Mouse (Mus musculus) stomach, postnatal 0 days (tissue): ENCODE data around the gene Trappc10. TPM values are rescaled to one million over a fixed set of nuclear protein-coding genes. Genes with fewer than 3 reads are reported as not detected.

Source experiments
- ATAC-seq: fragments of 200-750 bp; cut with Nextera tagmentation; 2 replicates; pipeline ENCODE4 v1.8.0; 2017; ENCODE audit not compliant: low FRiP score, low TSS enrichment
- DNase-seq: peaks from one replicate; pipeline ENCODE4 v3.0.0-alpha.2; 2016; ENCODE audit warnings: low spot score
- H3K27ac ChIP-seq: fragments of 300-500 bp; sonication (generic); replicated peaks from 2 replicates; pipeline ENCODE4 v1.5.1; 2014; ENCODE audit warnings: mild to moderate bottlenecking, control low read depth
- H3K27me3 ChIP-seq: fragments of 300-500 bp; sonication (generic); 2 replicates; pipeline ENCODE4 v1.6.1; 2014; ENCODE audit warnings: low read length; ENCODE audit not compliant: control insufficient read depth, insufficient read depth
- H3K36me3 ChIP-seq: fragments of 300-500 bp; sonication (generic); 2 replicates; pipeline ENCODE4 v1.6.1; 2014; ENCODE audit warnings: low read length, mixed read lengths; ENCODE audit not compliant: control insufficient read depth, insufficient read depth
- H3K4me1 ChIP-seq: fragments of 300-500 bp; sonication (generic); replicated peaks from 2 replicates; pipeline ENCODE4 v1.6.1; 2014; ENCODE audit warnings: antibody characterized with exemption; ENCODE audit not compliant: control insufficient read depth, insufficient read depth
- H3K4me2 ChIP-seq: fragments of 300-500 bp; sonication (generic); replicated peaks from 2 replicates; pipeline ENCODE4 v1.6.1; 2014; ENCODE audit warnings: low read depth, mild to moderate bottlenecking, control low read depth, moderate library complexity
- H3K4me3 ChIP-seq: fragments of 300-500 bp; sonication (generic); 2 replicates; pipeline ENCODE4 v1.5.1; 2014; ENCODE audit warnings: low read depth, low read length, control low read depth
- H3K9ac ChIP-seq: fragments of 300-500 bp; sonication (generic); 2 replicates; pipeline ENCODE4 v1.6.1; 2014; ENCODE audit warnings: mild to moderate bottlenecking, low read length, control low read depth, mixed read lengths
- H3K9me3 ChIP-seq: fragments of 300-500 bp; sonication (generic); 2 replicates; pipeline ENCODE4 v1.6.1; 2016; ENCODE audit warnings: low read length; ENCODE audit not compliant: control insufficient read depth
- CTCF ChIP-seq: IDR thresholded peaks from 2 replicates; pipeline ENCODE4 v1.5.1; 2016; ENCODE audit warnings: antibody characterized with exemption, low read depth, mild to moderate bottlenecking, moderate library complexity
- EP300 ChIP-seq: optimal IDR thresholded peaks from 2 replicates; pipeline ENCODE3; 2016; ENCODE audit warnings: antibody characterized with exemption
- WGBS: fragments of 180-500 bp; shearing (Covaris S2); extraction: QIAGEN DNeasy Blood & Tissue Kit; methylation state at CpG from one replicate; pipeline ENCODE4 v1.1.7; 2014; 5-methylcytosine and 5-hydroxymethylcytosine counted together
- polyA plus RNA-seq: library from polyadenylated mRNA; unstranded; fragments of >200 nt; fragmentation: Nextera tagmentation; extraction: Ambion mirVana; gene quantifications from 2 replicates; pipeline ENCODE4 v1.2.1, GENCODE M21; 2015

Trappc10 gene
- polyA plus RNA-seq, 1 experiment from 2014 or later, result 17.8 TPM

DNA sequence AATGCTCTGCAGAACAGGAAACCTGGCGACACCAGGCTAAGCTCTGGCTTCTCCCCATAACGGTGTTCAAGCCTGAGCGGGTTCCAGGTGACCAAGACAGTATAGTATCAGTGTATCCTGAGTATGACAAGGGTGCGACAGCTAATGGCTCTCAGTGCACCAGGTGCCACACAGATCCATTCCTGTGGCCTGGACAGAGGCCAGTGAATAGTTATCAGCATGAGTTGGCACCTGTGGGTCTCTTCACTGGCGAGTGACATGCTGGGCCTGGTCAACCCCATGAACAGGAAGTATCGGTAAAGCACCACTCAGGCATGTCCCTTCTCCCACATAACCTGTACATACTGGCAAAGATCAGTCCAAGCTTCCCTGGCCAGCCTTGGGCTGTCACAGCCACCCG is 73.4 kb downstream of the Trappc10 start:
- 0 out of 2 replicates have a peak, but pooled peaks cover 3% of the 10 kb centered on the region for H3K4me1 ChIP-seq
- H3K27ac ChIP-seq, result no peak overlapping the region
- DNase-seq (no peak), ATAC-seq (no peak)
- TF ChIP-seq EP300 (no peak), CTCF (no peak)
- no peaks in the 10 kb centered on the region for H3K27me3 ChIP-seq
- 92% methylated on average over 7 of the region's 7 CpGs for WGBS
- no peak overlapping the region for H3K4me3 ChIP-seq
- H3K36me3 ChIP-seq, result peaks cover 19% of the 10 kb centered on the region; the same call in 1 of the 2 replicates
- H3K9me3 ChIP-seq, result no peaks in the 10 kb centered on the region
- no peak overlapping the region for H3K9ac ChIP-seq
- no peak overlapping the region for H3K4me2 ChIP-seq

DNA sequence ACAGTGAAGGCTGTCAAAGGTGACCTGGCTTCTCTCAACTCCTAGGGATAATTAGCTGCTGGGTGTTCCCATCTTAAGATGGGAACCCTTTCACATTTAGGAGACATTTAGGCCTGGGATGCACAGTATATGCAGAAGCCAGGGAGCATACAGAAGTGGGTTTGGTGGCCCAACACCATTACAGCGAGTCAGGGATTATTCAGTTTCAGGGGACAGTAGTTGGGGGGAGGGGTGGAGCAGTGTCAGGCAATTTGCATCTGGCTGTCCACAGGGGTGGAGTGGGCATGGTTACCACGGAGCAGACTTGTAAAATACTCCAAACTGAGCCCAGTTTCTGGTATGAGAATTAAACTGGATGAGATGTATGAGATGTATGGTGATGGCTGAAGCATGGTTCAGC is 74.0 kb downstream of the Trappc10 start:
- H3K9me3 ChIP-seq, result no peaks in the 10 kb centered on the region
- H3K4me1 ChIP-seq, result 0 out of 2 replicates have a peak, but pooled peaks cover 3% of the 10 kb centered on the region
- WGBS, result 64% methylated on average over 2 of the region's 2 CpGs
- no peak for DNase-seq
- H3K36me3 ChIP-seq, result peaks cover 22% of the 10 kb centered on the region; the same call in 1 of the 2 replicates
- H3K27ac ChIP-seq, result peak overlapping the region; percentile 4; the same call in 1 of the 2 replicates
- H3K9ac ChIP-seq, result no peak overlapping the region; the same call in 1 of the 2 replicates
- H3K27me3 ChIP-seq, result no peaks in the 10 kb centered on the region
- TF ChIP-seq CTCF (no peak), EP300 (no peak)
- no peak for ATAC-seq
- H3K4me3 ChIP-seq, result no peak overlapping the region
- peak overlapping the region; percentile 96; the same call in 1 of the 2 replicates for H3K4me2 ChIP-seq

DNA sequence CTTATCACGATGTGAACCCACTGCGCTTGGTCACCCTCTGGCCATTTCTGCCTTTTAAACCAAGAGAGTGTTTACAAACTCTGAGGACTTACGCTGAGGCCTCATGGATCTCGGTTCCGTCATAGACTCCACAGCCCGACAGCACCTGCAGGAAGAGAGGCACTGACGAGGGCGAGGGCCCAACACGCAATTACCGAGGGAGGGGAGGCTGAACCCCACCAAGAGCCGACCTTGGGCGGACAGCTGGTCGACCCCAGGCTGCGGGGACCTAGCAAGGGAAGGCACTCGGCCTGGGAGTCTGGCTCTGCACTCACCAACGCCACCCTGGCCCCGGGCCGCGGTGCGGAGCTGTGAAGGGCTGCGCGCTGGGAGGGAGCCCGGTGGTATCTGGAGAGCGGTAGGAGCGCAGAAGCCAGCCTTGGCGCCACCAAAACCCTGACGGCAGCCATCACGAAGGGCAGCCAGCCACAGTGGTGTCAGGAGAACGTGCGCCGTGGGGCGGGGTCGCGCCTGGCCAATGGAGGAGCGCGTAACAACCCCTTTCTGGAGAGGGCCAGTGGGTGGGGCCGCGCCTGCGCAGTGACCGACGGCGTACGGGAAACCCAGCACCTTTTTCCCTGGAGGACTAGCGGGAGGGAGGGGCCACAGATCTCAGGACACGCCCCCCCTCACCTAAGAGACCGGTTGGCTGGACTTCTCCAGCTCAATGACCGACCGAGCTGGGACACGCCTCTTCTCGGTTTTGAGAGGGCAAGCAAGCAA is 75.0 kb downstream of the Trappc10 start, which contains the start of gene D10Jhu81e:
D10Jhu81e (minus strand) TSS at position 502 of the 762 bp plus-strand sequence.
- H3K4me2 ChIP-seq, result peak within 1 kb of the TSS; percentile 96
- peak within 1 kb of the TSS; percentile 74 for H3K27ac ChIP-seq
- H3K4me1 ChIP-seq, result 0 out of 2 replicates have a peak, but pooled peaks cover 3% of the 10 kb centered on the region
- H3K27me3 ChIP-seq, result no peaks in the 10 kb centered on the region
- H3K9me3 ChIP-seq, result no peaks in the 10 kb centered on the region
- peak within 1 kb of the TSS; percentile 81 for H3K4me3 ChIP-seq
- WGBS, result 1% methylated on average over 41 of the region's 50 CpGs
- H3K9ac ChIP-seq, result peak within 1 kb of the TSS; percentile 87
- no peak for TF ChIP-seq CTCF
- TF ChIP-seq EP300, result no peak
- peak; percentile 97 for ATAC-seq
- H3K36me3 ChIP-seq, result peaks cover 20% of the 10 kb centered on the region; the same call in 1 of the 2 replicates
- DNase-seq, result peak; percentile 100

DNA sequence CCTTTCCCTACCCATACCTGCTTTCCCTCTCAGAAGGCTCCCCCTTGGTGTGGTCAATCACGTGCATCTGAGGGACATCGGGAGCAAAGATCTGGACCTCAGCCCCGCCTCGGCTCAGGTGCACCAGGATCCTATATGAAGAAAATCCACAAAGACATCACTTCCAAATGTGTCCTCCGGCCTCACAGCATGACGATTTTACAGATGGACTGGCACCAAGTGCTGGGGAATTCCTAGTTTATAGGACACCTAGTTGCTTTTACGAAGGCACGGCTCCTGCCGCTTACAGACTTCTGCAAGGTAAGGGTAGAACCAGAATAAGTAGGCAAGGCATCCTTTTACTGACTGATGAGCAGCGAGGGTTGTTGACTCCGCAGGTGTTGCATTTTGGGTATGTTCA is 75.6 kb downstream of the Trappc10 start:
- TF ChIP-seq CTCF (no peak), EP300 (no peak)
- Histone ChIP-seq H3K27me3 (no peaks in the 10 kb centered on the region), H3K4me3 (peak overlapping the region; percentile 81), H3K9me3 (no peaks in the 10 kb centered on the region), H3K4me2 (peak overlapping the region; percentile 96), H3K9ac (peak overlapping the region; percentile 87), H3K4me1 (0 out of 2 replicates have a peak, but pooled peaks cover 3% of the 10 kb centered on the region), H3K27ac (no peak overlapping the region), H3K36me3 (peaks cover 20% of the 10 kb centered on the region; the same call in 1 of the 2 replicates)
- DNase-seq, result no peak
- WGBS, result 81% methylated on average over 11 of the region's 11 CpGs
- no peak for ATAC-seq

DNA sequence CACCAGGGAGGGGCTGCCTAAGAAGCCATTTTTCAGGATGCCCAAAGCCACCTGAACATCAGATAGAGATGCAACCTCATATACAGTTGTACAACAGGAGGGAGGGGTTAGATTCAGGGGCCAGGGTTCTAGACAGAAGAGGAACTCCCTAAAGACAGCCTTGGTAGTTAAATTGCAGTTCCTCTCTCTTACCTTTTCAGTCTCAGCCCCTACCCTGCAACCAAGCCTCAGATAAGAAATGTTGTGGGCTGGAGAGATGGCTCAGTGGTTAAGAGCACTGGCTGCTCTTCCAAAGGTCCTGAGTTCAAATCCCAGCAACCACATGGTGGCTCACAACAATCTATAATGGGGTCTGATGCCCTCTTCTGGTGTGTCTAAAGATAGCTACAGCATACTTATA is 76.7 kb downstream of the Trappc10 start:
- H3K36me3 ChIP-seq, result peaks cover 22% of the 10 kb centered on the region
- H3K27ac ChIP-seq, result no peak overlapping the region
- ATAC-seq, result no peak

DNA sequence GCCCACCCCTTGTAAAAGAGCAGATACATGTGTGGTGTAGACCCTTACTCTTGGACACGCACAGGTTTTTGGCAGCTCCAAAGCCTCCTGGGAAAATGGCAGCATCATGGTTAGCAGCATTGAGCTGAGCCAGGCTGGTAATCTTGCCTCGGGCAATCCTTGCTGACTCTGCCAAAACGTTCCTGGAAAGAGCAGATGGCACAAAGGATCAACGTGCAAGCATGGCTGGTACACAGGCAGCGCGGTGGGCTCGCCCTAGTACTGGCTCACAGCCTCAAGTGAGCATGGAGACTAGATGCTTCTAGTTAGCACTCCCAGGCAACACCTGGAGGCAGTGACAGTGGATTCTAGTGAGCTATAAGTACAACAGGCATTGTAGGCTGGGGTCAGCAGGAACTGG is 77.1 kb downstream of the Trappc10 start:
- H3K9me3 ChIP-seq, result no peaks in the 10 kb centered on the region
- no peak for DNase-seq
- no peak for TF ChIP-seq CTCF

More for the DNA sequence above, 76.7 kb downstream of the Trappc10 start:
- Histone ChIP-seq H3K4me1 (0 out of 2 replicates have a peak, but pooled peaks cover 3% of the 10 kb centered on the region), H3K9me3 (no peaks in the 10 kb centered on the region), H3K9ac (no peak overlapping the region), H3K4me2 (no peak overlapping the region), H3K27me3 (no peaks in the 10 kb centered on the region), H3K4me3 (no peak overlapping the region)
- no peak for DNase-seq
- TF ChIP-seq EP300, result no peak
- TF ChIP-seq CTCF, result no peak

More for the DNA sequence above, 77.1 kb downstream of the Trappc10 start:
- Histone ChIP-seq H3K4me1 (0 out of 2 replicates have a peak, but pooled peaks cover 3% of the 10 kb centered on the region), H3K9ac (no peak overlapping the region), H3K4me2 (no peak overlapping the region), H3K27ac (no peak overlapping the region), H3K4me3 (no peak overlapping the region), H3K36me3 (peaks cover 24% of the 10 kb centered on the region), H3K27me3 (no peaks in the 10 kb centered on the region)
- ATAC-seq, result no peak
- 83% methylated on average over 7 of the region's 7 CpGs for WGBS
